Mouse (Mus musculus): ENCODE results near the gene Tmem132b. TPM values are rescaled to one million over a fixed set of nuclear protein-coding genes. Genes with fewer than 3 reads are reported as not detected.
A peak's percentile ranks its signal among the peaks of the same experiment; 100 is the strongest.

The Tmem132b gene
- total RNA-seq, 1 experiment from 2014 or later: 0.93 TPM

DNA sequence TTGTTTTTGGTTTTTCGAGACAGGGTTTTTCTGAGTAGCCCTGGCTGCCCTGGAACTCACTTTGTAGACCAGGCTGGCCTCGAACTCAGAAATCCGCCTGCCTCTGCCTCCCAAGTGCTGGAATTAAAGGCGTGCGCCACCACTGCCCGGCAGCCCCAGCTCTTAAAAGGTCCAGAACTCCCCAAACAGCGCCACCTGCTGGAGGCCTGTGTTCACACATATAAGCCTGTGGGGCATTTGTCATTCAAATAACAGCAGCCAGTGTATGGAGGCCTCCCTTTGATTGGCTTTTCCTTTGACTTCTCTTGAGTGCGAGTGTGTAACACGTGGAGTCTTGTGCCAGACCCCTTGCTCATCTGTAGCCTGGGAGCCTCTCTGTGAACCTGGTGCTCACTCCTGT lies 24.0 kb upstream of the Tmem132b start:
- ATAC-seq (ENCODE audit: extremely low read depth, insufficient number of reproducible peaks, low FRiP score, poor library complexity, severe bottlenecking): no peak

DNA sequence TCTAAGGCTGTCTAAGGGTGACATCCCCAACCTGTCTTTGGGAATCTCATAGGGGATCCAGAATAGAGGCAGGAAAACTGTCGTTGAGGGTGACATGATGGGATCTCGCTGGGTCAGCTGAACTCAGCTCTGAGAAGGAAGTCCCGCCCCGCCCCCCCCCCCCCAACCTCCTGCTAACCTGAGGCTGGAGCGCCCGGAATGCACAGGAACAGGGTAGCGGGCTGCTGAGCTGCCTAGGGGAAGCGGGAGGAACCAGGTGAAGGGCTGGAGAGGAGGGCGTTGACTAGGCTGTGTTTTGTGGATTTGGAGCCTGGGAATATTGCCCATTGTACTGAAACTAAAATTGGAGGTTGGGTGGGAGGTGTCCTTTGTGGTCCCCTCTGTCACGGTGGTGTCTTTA lies 23.6 kb upstream of the Tmem132b start:
- ATAC-seq (ENCODE audit: extremely low read depth, insufficient number of reproducible peaks, low FRiP score, poor library complexity, severe bottlenecking): no peak

DNA sequence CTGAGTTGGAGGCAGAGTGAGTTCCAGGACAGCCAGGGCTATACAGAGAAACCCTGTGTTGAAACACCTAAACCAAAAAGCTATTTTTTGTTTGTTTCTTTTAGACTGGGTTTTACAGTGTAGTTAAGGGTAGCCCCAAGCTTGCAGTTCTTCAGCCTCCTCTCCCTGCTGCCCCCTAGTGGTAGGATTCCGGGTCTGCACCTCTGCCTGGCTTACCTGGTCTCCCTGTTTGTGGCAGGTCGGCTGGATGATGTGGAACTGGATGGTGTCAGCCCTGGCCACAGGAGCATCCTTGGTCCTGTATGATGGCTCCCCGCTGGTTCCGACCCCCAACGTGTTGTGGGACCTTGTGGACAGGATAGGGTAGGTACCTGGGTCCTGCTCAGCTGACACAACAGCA lies 22.0 kb upstream of the Tmem132b start:
- ATAC-seq (ENCODE audit: extremely low read depth, insufficient number of reproducible peaks, low FRiP score, poor library complexity, severe bottlenecking): peak; percentile 70

DNA sequence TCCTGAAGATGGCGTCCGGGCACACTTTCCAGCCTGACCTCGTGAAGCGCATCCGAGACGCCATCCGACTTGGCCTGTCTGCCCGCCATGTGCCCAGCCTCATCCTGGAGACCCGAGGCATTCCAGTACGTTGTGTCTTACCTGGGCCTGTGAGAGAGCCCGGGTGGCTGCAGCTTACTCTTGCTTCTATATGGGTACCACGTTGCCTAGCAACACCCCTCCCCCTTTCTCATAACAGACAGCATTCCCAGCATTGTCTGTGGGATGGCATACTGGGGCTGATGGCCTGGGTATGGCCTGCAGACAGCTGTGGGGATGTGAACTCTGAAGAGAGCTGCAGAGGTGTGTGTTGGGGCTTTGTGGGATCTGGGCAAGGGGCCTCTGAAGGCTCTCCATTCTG lies 16.6 kb upstream of the Tmem132b start:
- no peak for ATAC-seq (ENCODE audit: extremely low read depth, insufficient number of reproducible peaks, low FRiP score, poor library complexity, severe bottlenecking)

DNA sequence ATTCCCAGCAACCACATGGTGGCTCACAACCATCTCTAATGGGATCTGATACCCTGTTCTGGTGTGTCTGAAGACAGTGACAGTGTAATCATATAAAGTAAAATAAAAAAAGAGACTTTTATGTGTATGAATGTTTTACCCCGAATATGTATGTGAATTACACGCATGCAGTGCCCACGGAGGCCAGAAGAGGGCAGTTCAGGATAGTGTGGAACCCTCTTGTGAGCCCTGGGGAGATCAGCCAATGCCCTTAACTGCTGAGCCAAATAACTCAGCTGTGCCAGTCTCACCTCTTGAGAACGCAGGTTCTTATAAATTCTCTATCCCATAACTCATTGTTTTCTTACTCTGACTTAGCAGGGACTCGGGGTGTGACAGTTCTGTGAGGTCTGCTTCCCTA lies 12.9 kb upstream of the Tmem132b start:
- no peak for ATAC-seq (ENCODE audit: extremely low read depth, insufficient number of reproducible peaks, low FRiP score, poor library complexity, severe bottlenecking)

DNA sequence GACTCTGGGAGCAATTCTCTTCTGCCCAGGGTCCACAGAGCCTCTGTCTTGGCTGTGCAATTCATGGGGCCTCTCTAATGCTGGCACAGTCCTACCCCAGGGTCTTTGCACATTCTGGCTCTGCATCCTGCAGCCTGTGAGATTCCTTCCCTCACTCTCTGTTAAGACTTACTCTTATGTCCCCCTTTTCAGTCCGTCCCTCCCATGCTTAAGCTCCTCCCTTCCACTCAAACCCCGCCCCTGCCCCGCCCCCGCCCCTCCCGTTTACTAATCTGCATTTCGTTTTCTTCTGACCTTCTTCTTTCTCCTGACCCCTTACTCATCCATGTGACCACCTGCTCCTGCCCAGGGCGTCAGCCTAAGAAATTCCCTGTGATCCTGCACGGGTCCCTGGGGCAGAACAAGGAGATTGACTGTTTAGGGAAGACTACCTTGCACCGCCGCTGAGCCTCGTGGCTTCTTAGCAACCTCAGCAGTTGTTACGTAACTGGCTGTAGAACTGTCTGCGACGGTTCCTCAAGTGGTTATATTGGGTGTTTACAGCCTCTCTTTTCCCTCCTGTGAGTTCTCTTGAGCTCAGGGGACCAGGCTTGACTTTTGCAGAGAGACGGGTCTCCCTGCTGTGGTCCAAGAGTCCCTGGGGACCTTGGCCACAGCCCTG lies 10.5 kb upstream of the Tmem132b start:
- ATAC-seq (ENCODE audit: extremely low read depth, insufficient number of reproducible peaks, low FRiP score, poor library complexity, severe bottlenecking): peak; percentile 43; the same call in 1 of the 2 replicates

DNA sequence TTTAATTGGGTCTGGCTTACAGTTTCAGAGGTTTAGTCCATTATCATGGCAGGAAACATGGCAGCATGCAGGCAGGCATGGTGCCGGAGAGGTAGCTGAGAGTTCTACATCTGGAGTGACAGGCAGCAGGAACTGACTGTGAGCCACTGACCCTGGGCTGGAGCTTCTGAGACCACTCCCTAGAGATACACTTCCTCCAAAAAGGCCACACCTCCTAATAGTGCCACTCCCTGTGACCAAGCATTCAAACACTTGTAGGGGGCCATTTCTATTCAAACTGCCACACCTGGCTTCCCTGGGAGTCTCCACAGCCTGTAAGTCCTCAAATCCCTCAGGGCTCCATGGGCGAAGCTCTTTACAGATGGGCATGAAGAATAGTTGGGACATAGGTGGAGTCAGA lies 8.2 kb upstream of the Tmem132b start:
- no peak for ATAC-seq (ENCODE audit: extremely low read depth, insufficient number of reproducible peaks, low FRiP score, poor library complexity, severe bottlenecking)

DNA sequence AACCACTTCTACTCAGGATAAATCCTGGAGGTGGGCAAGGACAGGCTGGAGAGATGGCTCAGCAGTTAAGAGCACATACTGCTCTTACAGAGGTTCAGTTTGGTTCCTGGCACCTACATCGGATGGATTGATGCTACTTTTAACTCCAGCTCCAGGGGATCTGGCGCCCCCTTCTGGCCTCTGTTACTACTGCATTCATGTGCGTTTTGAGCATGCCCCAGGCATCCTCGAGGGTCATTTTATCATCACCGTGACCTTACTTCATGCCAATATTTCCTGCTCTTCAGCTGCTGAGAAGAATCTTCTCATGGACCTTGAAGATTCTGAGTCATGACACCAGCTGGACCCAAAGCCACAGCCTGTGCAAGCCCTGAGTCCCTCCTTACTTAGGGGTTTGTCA lies 6.1 kb upstream of the Tmem132b start:
- no peak for ATAC-seq (ENCODE audit: extremely low read depth, insufficient number of reproducible peaks, low FRiP score, poor library complexity, severe bottlenecking)

DNA sequence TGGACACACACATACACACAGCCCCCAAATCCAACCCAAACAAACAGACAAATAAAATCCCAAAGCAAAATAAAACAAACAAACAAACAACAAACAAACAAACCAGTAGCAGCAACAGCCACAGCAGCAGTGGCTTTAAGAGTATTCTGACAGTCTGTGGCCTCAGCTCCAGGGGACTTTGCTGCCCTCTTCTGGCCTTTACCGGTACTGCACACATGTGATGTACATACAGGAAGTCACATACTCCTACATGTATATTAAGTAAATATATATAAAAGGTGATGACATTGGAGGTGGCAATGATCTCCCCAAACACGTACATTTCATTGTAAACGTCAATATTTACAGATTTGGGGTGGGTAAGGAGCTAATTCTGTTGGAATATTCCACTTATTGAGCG lies 5.1 kb upstream of the Tmem132b start:
- ATAC-seq (ENCODE audit: extremely low read depth, insufficient number of reproducible peaks, low FRiP score, poor library complexity, severe bottlenecking): no peak

DNA sequence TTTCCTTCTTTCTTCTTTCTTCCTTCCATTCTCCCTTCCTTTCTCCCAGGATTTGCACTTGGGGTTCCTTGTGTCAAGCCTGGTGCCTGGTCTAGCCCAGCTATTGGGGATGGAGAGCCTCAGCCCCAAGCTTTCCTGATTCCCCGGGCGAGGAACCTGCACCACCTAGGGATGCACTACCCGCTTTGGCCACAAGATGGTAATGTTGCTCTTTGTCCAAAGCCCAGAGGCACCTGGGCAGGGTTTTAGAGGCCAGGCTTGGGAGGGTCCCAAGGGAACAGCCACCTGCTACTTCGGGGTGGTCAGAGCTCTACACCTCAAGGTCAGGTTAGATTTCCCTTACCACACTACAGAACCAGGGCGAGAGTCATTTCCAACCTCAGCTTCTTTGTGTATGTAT lies 2.5 kb upstream of the Tmem132b start:
- ATAC-seq (ENCODE audit: extremely low read depth, insufficient number of reproducible peaks, low FRiP score, poor library complexity, severe bottlenecking): peak; percentile 40; the same call in 1 of the 2 replicates

DNA sequence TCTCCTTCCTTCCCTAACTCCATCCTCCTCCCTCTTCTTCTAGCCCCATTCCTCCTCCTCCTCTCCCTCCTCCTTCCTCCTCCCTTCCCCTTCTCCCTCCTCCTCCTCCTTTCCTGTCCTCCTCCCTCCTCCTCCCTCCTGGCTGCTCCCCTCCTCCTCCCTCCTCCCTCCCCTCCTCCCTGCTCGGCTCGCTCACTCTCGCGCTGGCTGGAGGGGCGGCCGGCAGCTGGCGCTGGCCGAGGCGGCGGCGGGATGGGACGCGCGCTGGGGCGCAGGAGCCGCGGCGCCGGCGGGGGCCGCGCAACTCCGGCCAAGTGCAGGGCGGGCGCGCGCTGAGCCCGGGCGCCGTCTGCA lies 594 bp downstream of the Tmem132b start:
- no peak for ATAC-seq (ENCODE audit: extremely low read depth, insufficient number of reproducible peaks, low FRiP score, poor library complexity, severe bottlenecking)

DNA sequence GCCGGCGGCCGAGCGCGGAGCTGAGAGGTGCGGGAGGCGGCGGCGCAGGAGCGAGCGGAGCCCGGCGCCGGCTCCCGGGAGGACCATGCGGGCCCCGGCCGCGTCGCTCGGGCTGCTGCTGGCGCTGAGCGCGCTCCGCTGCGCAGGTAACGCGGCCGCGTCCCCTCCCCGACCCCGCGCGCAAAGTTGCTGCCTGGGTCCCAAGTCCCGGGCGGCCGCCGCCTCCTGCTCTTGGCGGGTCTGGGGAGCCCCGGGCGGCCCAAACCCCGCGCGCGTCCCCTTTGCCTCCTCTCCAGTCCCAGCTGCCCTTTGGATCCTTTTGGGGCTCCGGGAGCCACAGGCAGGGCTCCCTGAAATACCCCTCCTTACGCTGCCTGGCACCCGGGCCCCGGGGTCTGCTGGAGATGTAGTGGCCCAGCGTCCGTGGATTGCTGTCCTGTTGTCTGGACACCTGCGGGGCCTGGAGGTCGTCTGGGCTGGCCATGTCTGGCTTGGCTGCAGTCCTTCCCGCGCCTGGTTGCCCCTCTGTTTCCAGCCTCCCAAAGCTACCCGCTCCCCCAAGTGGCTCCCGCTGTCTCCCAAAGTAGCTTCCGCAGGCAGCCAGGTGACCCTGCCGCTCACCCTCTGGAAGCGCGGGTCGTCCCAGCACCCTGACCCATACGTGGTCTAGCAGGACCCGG lies 1.1 kb downstream of the Tmem132b start:
- no peak for ATAC-seq (ENCODE audit: extremely low read depth, insufficient number of reproducible peaks, low FRiP score, poor library complexity, severe bottlenecking)

DNA sequence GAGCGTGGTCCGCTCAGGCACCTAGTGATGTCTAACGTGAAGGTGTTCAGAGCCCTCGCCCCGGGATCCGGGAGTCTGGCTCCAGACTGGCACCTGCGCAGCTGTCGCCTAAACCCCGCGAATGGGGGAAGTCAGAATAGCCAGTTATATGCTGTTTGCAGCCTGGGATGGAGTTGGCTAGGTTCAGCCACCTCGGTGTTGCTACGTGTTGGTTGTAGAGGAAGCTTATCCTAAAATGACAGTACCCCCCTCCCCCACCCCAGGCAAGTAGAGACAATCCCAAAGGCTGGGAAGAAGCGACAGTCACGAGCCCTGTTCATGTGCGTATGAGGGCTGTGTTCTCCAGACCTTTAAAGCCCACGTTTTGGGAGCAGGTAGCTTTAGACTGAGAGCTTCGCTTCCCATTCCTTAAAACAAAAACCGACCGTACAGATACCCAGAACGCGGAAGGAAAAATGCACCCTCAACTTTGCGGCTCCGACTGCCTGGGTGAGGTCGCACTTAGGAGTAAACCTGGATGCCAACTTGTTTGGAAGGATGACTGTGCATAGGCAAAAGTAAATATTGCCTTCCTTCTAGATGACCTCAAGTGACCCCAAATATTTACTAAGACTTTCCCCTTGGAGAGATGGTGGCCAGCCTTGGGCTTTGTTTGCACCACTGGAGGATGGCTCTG lies 1.8 kb downstream of the Tmem132b start:
- ATAC-seq (ENCODE audit: extremely low read depth, insufficient number of reproducible peaks, low FRiP score, poor library complexity, severe bottlenecking): no peak

DNA sequence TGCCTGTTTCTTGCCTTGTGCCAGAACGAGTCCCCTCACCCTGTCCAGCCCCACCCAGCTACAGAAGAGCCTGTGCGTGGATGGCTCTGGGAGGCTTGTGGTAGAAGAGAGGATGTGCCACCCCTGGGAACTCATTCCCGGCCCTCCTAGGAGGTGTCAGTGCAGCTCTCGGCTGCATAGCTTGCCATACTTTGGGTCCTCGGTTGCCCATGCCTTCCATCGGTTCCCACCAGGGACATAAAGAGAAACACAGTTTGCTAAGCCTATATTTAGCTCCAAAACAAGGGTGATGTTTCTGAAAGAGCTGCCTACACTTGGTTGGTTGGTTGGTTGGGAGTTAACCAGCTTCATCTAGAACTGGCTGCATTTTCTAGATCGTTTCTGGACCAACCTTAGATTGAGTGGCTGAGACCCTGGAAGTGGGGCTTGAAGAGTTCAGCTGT lies 2.6 kb downstream of the Tmem132b start:
- no peak for ATAC-seq (ENCODE audit: extremely low read depth, insufficient number of reproducible peaks, low FRiP score, poor library complexity, severe bottlenecking)

DNA sequence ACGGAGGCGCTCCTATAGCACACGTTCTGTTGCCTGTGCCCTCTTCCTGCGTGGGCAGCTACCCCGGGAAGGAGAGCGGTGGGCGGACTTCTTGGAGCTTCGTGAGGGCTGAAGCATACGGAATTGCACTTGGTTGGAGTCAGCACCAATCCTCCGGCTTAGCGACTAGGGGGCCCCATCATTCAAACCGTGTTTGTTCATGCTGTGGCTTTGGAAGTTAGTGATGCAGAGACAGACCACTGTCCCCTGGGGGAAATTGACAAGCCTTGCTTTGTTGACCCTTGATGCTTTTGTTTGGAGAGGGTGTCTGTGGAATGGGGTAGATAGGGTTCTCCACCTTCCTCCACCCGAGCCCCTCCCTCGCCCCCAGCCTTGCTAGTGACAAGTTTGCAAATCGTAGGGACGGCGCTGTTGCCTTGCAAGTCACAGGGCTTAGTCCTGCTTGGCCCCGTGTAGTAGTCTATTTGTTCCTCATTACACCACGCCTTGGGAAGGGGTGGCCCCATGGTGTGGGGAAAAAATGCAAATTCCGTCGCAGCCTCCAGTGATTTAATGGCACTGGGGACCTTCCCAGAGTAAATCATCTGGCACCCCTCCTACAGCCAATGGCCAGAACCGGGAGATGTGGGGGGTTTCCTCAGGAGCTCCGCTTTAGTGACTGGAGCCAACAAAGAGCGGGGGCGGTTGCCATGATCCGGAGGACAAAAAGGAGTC lies 3.2 kb downstream of the Tmem132b start:
- ATAC-seq (ENCODE audit: extremely low read depth, insufficient number of reproducible peaks, low FRiP score, poor library complexity, severe bottlenecking): no peak

DNA sequence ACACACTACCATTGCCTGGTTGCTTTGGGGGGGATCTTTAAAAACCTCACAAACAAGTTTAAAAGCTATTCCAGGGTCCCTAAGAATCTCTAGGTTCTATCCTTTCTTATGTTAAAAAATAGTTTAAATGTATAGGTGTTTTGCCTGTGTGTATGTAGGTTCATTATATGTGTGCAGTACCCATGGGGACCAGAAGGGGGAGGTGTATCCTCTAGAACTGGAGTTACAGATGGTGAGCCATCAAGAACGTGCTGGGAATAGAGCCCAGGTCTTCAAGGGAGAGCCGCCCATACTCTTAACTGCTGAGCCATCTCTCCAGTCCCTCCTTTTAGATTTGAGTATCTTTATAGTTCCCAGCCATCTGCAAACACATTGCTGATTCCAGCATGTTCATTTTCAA lies 13.5 kb downstream of the Tmem132b start:
- no peak for ATAC-seq (ENCODE audit: extremely low read depth, insufficient number of reproducible peaks, low FRiP score, poor library complexity, severe bottlenecking)

DNA sequence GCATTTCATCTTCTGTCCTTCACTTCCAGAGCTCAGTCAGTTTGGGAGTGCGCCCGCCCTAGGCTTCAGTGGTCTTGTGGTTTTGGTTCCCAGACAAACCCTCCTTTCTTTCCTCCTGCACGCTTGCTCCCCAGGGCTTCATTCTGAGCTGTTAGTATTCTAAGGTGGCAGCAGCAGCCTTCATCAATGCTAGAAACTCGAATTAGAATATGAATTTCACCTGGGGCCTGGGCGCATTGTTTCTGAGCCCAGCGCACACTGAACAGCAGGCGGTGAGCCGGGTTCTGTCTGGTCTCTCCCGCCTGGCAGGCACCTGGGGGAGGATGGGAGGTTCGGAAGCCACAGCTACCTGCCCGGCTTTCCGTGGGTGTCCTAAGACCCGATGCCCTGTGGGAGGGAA lies 14.7 kb downstream of the Tmem132b start:
- no peak for ATAC-seq (ENCODE audit: extremely low read depth, insufficient number of reproducible peaks, low FRiP score, poor library complexity, severe bottlenecking)

DNA sequence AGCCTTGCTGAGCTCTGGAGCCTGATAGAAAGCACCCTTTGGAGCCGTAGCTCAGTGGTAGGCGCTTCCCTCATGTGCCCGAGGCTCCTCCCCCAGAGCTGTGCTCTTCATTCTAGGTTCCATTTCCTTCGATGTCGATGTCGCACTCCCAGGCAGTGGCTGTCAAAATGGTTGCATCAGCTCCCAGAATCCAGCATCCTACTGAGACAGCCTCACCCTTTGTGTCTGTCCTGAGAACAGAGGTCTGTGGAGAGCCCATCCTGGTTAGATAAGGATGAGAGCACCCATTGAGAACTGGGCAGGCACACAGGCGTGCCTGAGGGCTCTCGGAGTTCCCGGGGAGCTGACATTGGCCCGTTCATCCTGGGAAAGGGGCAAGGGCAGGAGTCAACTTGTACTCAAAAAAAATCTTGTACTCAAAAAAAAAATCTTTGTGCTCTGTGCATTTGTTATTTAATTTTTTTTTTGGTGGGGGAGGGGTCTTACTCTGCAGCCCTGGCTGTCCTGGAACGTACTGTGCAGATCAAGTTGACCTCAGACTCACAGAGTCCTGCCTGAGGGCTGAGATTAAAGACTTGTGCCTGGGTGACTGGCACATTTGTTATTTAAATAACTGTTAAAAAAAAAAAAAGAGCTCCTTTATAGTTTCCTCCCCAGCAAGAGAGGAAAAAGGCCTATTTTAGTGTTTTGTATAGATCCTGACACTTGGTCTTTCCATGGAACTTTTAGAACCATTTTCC lies 18.3 kb downstream of the Tmem132b start:
- ATAC-seq (ENCODE audit: extremely low read depth, insufficient number of reproducible peaks, low FRiP score, poor library complexity, severe bottlenecking): no peak

DNA sequence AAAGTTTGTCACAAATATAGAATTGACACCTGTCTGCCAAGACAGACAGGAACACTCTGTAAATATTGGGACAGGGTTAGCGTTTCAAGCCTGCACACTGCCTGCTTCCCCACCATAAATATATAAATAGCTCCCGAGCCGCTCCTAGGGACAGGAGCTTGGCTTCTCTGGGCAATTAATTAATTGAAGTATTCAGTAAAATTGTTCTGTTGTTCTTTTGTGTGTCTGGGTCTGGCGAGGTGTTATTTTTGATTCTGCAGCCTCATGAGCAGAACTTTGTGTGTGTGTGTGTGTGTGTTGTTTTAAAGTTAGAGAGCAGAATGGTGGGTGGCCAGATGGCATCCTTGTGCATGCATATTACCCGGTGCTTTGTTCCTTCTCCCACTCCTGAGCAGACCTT lies 24.2 kb downstream of the Tmem132b start:
- no peak for ATAC-seq (ENCODE audit: extremely low read depth, insufficient number of reproducible peaks, low FRiP score, poor library complexity, severe bottlenecking)

Measured in neutrophil, adult 5-6 weeks (primary cell).